Mouse (Mus musculus): ENCODE results near the gene Gm20388.

DNA sequence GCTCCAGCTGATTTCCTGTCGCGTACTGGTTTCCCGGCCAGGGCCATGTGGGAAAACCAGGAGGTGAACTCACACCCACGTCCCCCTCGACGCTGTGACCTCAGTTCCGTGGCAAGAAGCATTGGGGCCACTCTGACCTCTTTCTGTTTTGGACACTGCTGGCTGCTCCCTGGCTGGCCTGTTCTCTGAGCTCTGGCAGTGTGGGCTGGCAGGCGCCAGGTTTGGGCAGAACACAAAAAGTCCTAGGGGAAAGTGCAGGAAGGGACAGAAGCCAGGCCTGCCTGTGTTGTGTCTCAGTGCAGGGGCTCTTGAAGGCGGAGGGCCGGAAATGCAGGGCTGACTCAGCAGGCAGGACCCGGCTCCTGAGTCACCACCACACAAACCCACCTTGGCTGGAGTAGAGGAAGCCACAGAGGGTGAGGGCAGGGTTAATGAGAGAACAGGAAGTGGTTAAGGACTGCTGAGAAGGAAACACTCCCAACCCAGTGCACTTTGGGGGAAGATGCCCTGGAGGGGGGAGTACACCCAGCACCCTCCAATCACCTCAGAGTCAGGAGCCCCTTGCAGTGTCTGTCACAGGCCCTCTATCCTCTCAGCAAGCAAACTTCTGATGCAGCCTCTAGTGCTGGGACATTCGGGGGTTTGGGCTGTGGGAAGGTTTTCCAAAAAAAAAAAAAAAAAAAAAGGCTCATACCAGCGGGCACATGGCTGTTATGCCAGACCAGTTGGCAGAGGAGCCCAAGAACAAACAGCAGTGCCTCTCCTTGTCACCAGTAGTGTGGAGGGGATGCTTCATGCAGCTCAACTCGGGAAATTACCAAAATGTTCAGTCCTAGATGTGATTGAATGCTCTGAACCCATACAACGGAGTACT is 1277.1 kb downstream of the Gm20388 start:
- no peak for TF ChIP-seq CTCF (IDR thresholded peaks at IDR 0.05; ENCODE audit: extremely low read depth, insufficient read depth, low read length)
- TF ChIP-seq POLR2A (IDR thresholded peaks at IDR 0.05; ENCODE audit: extremely low read depth, insufficient read depth, low read length) = no peak

All from cortical plate, adult 2 months (tissue).